Mouse (Mus musculus) erythroblast, adult 5-6 weeks (primary cell): ENCODE measurements around the gene Mboat7. TPM values are rescaled to one million over a fixed set of nuclear protein-coding genes. Genes with fewer than 3 reads are reported as not detected.

Source experiments
- ATAC-seq: replicated peaks from 2 replicates; pipeline ENCODE4 v1.8.0; 2016; ENCODE audit warnings: moderate number of reproducible peaks, mild to moderate bottlenecking, moderate TSS enrichment, inconsistent platforms; ENCODE audit not compliant: poor library complexity, low FRiP score, severe bottlenecking
- total RNA-seq, 2 experiments: library from RNA; stranded (forward) in 1 of 2; stranded (reverse) in 1 of 2; fragments of 150-400 nt in 1 of 2; fragments of 200-764, 138-1000 nt in 1 of 2; gene quantifications; 2 replicates each; pipeline versions ENCODE4 v1.2.3 to v1.2.4; 2015 to 2017; ENCODE audit warnings: low replicate concordance in 2 of 2

Mboat7 gene
- total RNA-seq, 2 experiments from 2014 or later = 6.1 to 27.7 TPM

GRCm38 (mm10) chr7:3694076-3694948 is 989 bp upstream of the Mboat7 start:
- ATAC-seq = no peak

GRCm38 (mm10) chr7:3693809-3694075 is 419 bp upstream of the Mboat7 start:
- no peak for ATAC-seq

GRCm38 (mm10) chr7:3692382-3692986 is 839 bp downstream of the Mboat7 start, which contains the start of gene Tsen34:
Gene Tsen34 (plus strand): TSS chr7:3692863.
- no peak; the same call in none of the 2 replicates for ATAC-seq

- ATAC-seq = no peak
These were observed 1.4 kb downstream of the Mboat7 start for GRCm38 (mm10) chr7:3691919-3692318.

- no peak for ATAC-seq
These were observed 7.7 kb downstream of the Mboat7 start for GRCm38 (mm10) chr7:3685400-3686187.

- ATAC-seq = no peak
These were observed 8.6 kb downstream of the Mboat7 start for GRCm38 (mm10) chr7:3684698-3685097.

GRCm38 (mm10) chr7:3683908-3684550 is 9.3 kb downstream of the Mboat7 start:
- ATAC-seq = no peak

- ATAC-seq = no peak
These were observed 16.0 kb downstream of the Mboat7 start, which contains the start of gene Tmc4 for GRCm38 (mm10) chr7:3677342-3677741. Gene Tmc4 (minus strand): TSS chr7:3677553.

- ATAC-seq = no peak
These were observed 17.0 kb downstream of the Mboat7 start for GRCm38 (mm10) chr7:3676371-3676770.

- ATAC-seq = no peak
These were observed 18.1 kb downstream of the Mboat7 start for GRCm38 (mm10) chr7:3675228-3675548.

- peak; percentile 93 for ATAC-seq
These were observed 18.7 kb downstream of the Mboat7 start for GRCm38 (mm10) chr7:3674507-3675227.

- no peak for ATAC-seq
These were observed 26.4 kb downstream of the Mboat7 start for GRCm38 (mm10) chr7:3666921-3667391.

- peak; percentile 94 for ATAC-seq
These were observed 27.9 kb downstream of the Mboat7 start, which contains the start of gene Leng1 for GRCm38 (mm10) chr7:3665215-3666114. Gene Leng1 (minus strand): TSS chr7:3665840.

- no peak for ATAC-seq
These were observed 28.7 kb downstream of the Mboat7 start for GRCm38 (mm10) chr7:3664524-3665214.

GRCm38 (mm10) chr7:3658578-3658977 is 34.7 kb downstream of the Mboat7 start:
- ATAC-seq = no peak

GRCm38 (mm10) chr7:3656966-3657365 is 36.4 kb downstream of the Mboat7 start:
- no peak for ATAC-seq

- ATAC-seq = no peak
These were observed 46.7 kb downstream of the Mboat7 start for GRCm38 (mm10) chr7:3646641-3647040.

- ATAC-seq = no peak
These were observed 47.1 kb downstream of the Mboat7 start for GRCm38 (mm10) chr7:3646188-3646587.
